Mouse (Mus musculus): ENCODE data around the gene Cpox. TPM values are rescaled to one million over a fixed set of nuclear protein-coding genes. Genes with fewer than 3 reads are reported as not detected.
"Not testable (repeated sequence)": the region's sequence is repeated elsewhere in the genome, so short reads cannot be mapped to it uniquely, and the experiment has no call there.

The Cpox gene
- polyA plus RNA-seq, 1 experiment from 2014 or later, result 19.7 TPM

GRCm38 (mm10) chr16:58663816-58664215, 6.3 kb upstream of the Cpox start:
- H3K27ac ChIP-seq (ENCODE audit: low read length), result no peak overlapping the region
- no peaks in the 10 kb centered on the region for H3K27me3 ChIP-seq (ENCODE audit: control insufficient read depth, insufficient read depth, low read depth, low read length)
- WGBS, result 77% methylated on average over 2 of the region's 2 CpGs
- no peaks in the 10 kb centered on the region for H3K36me3 ChIP-seq (ENCODE audit: control insufficient read depth, insufficient read depth, low read length)
- H3K9me3 ChIP-seq (ENCODE audit: control insufficient read depth, low read length), result no peaks in the 10 kb centered on the region
- no peak for ATAC-seq (ENCODE audit: low read depth)
- H3K4me1 ChIP-seq (replicated peaks; ENCODE audit: control insufficient read depth, insufficient read depth, low read length), result no peaks in the 10 kb centered on the region
- no peak overlapping the region for H3K4me3 ChIP-seq (ENCODE audit: low read length)
- H3K9ac ChIP-seq (ENCODE audit: low read length), result no peak overlapping the region
- no peak overlapping the region for H3K4me2 ChIP-seq (ENCODE audit: low read depth, low read length)

GRCm38 (mm10) chr16:58665137-58665536, 5.0 kb upstream of the Cpox start:
- not testable (repeated sequence) for ATAC-seq (ENCODE audit: low read depth); H3K27me3 ChIP-seq (ENCODE audit: control insufficient read depth, insufficient read depth, low read depth, low read length); H3K9ac ChIP-seq (ENCODE audit: low read length); H3K4me1 ChIP-seq (replicated peaks; ENCODE audit: control insufficient read depth, insufficient read depth, low read length); H3K4me2 ChIP-seq (ENCODE audit: low read depth, low read length); H3K4me3 ChIP-seq (ENCODE audit: low read length); H3K36me3 ChIP-seq (ENCODE audit: control insufficient read depth, insufficient read depth, low read length); H3K9me3 ChIP-seq (ENCODE audit: control insufficient read depth, low read length); H3K27ac ChIP-seq (ENCODE audit: low read length)

DNA sequence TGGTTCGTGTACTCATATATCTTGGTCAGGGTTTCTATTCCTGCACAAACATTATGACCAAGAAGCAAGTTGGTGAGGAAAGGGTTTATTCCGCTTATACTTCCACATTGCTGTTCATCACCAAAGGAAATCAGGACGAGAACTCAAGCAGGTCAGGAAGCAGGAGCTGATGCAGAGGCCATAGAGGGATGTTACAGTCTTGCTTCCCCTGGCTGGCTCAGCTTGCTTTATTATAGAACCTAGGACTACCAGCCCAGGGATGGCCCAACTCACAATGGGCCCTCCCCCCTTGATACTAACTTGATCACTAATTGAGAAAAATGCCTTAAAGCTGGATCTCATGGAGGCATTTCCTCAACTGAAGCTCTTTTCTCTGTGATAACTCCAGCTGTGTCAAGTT, 3.4 kb upstream of the Cpox start:
- WGBS, result 74% methylated on average over 3 of the region's 3 CpGs
- H3K4me2 ChIP-seq (ENCODE audit: low read depth, low read length); H3K4me3 ChIP-seq (ENCODE audit: low read length); H3K27ac ChIP-seq (ENCODE audit: low read length); H3K4me1 ChIP-seq (replicated peaks; ENCODE audit: control insufficient read depth, insufficient read depth, low read length); H3K9ac ChIP-seq (ENCODE audit: low read length); ATAC-seq (ENCODE audit: low read depth); H3K9me3 ChIP-seq (ENCODE audit: control insufficient read depth, low read length); H3K27me3 ChIP-seq (ENCODE audit: control insufficient read depth, insufficient read depth, low read depth, low read length); H3K36me3 ChIP-seq (ENCODE audit: control insufficient read depth, insufficient read depth, low read length): not testable (repeated sequence)

DNA sequence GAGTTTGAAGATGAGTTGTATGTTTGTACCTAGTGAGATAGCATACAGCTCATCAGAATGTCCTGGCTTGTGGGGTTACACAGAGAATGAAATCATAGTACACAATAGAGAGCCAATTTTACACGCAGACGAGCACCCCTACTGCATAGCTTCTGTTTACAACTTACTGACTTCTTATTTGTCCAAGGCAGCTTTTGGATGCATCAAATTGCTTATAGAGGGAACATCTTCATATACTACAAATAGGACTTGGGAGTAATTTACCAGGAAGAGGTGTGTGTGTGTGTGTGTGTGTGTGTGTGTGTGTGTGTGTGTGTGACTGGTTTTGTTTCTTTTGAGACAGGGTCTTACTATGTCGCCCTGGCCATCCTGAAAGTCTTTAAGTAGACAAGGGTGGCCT, 1.5 kb upstream of the Cpox start:
- H3K36me3 ChIP-seq (ENCODE audit: control insufficient read depth, insufficient read depth, low read length), result no peaks in the 10 kb centered on the region; the same call in 1 of the 2 replicates
- H3K27ac ChIP-seq (ENCODE audit: low read length), result no peak overlapping the region
- peaks cover 10% of the 10 kb centered on the region for H3K4me1 ChIP-seq (replicated peaks; ENCODE audit: control insufficient read depth, insufficient read depth, low read length)
- no peak overlapping the region for H3K4me3 ChIP-seq (ENCODE audit: low read length)
- WGBS, result 71% methylated on average over 3 of the region's 3 CpGs
- no peak overlapping the region for H3K4me2 ChIP-seq (ENCODE audit: low read depth, low read length)
- H3K9me3 ChIP-seq (ENCODE audit: control insufficient read depth, low read length), result no peaks in the 10 kb centered on the region
- no peaks in the 10 kb centered on the region for H3K27me3 ChIP-seq (ENCODE audit: control insufficient read depth, insufficient read depth, low read depth, low read length)
- no peak overlapping the region for H3K9ac ChIP-seq (ENCODE audit: low read length)
- ATAC-seq (ENCODE audit: low read depth), result no peak

GRCm38 (mm10) chr16:58669264-58669663, 828 bp upstream of the Cpox start:
- no peaks in the 10 kb centered on the region for H3K9me3 ChIP-seq (ENCODE audit: control insufficient read depth, low read length)
- no peaks in the 10 kb centered on the region for H3K27me3 ChIP-seq (ENCODE audit: control insufficient read depth, insufficient read depth, low read depth, low read length)
- peak overlapping the region; percentile 92; the same call in 1 of the 2 replicates for H3K27ac ChIP-seq (ENCODE audit: low read length)
- peaks cover 4% of the 10 kb centered on the region; the same call in 1 of the 2 replicates for H3K36me3 ChIP-seq (ENCODE audit: control insufficient read depth, insufficient read depth, low read length)
- ATAC-seq (ENCODE audit: low read depth), result no peak
- no peak overlapping the region for H3K9ac ChIP-seq (ENCODE audit: low read length)
- peak overlapping the region; percentile 89 for H3K4me2 ChIP-seq (ENCODE audit: low read depth, low read length)
- 28% methylated on average over 5 of the region's 5 CpGs for WGBS
- H3K4me1 ChIP-seq (replicated peaks; ENCODE audit: control insufficient read depth, insufficient read depth, low read length), result peaks cover 10% of the 10 kb centered on the region
- H3K4me3 ChIP-seq (ENCODE audit: low read length), result no peak overlapping the region; the same call in 1 of the 2 replicates

DNA sequence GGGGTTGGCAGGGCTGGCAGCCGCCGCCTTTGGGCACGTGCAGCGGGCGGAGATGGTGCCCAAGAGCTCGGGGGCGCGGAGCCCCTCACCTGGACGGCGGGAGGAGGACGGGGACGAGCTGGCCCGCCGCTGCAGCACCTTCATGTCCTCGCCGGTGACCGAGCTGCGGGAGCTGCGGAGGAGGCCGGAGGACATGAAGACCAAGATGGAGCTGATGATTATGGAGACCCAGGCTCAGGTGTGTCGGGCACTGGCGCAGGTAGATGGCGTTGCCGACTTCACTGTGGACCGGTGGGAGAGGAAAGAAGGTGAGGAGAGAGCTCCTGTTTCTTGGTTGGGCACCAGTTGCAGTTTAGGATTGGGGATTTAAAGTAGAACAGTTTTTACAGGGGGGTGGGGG, 551 bp downstream of the Cpox start:
- Histone ChIP-seq H3K4me3 (ENCODE audit: low read length) (peak overlapping the region; percentile 98), H3K9ac (ENCODE audit: low read length) (peak overlapping the region; percentile 89), H3K27me3 (ENCODE audit: control insufficient read depth, insufficient read depth, low read depth, low read length) (no peaks in the 10 kb centered on the region), H3K27ac (ENCODE audit: low read length) (peak overlapping the region; percentile 92), H3K9me3 (ENCODE audit: control insufficient read depth, low read length) (no peaks in the 10 kb centered on the region), H3K4me2 (ENCODE audit: low read depth, low read length) (peak overlapping the region; percentile 89), H3K4me1 (replicated peaks; ENCODE audit: control insufficient read depth, insufficient read depth, low read length) (peaks cover 10% of the 10 kb centered on the region), H3K36me3 (ENCODE audit: control insufficient read depth, insufficient read depth, low read length) (peaks cover 7% of the 10 kb centered on the region)
- under 1% methylated on average over 25 of the region's 25 CpGs for WGBS
- ATAC-seq (ENCODE audit: low read depth), result peak; percentile 44

DNA sequence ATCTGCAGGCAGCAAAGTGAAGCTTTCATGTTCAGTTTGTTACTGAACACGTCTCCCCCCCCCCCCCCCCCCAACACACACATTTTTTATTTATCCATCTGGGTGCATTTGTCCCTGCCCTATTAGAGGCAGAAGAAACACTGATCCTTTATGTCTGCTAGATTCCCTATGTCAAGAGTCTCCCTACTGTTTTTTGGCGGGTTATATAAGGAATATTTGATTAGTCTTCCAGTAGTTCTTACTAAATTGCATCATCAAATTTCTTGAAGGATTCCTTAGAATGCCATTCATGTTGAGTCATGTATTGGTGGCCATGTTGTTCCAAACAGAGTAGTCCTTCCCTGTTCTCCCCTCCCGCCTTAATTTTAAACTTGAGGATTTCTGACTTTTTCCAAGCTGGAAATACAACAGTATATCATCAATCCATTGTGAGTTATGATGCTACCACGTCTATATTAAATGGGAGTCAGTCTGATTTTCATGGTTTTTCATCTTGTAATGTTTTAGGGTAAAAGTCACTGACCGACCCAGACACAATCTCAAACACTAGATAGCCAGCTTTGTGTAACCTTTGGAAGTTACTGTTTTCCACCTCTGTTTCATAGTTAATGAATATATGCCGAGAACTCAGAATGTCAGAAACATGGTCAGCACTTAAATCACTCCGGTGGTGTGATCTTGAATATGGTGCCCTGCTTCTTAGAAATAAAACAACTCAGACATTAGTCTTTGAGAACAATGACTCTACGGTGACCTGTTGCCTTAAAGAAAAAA, 1.3 kb downstream of the Cpox start:
- ATAC-seq (ENCODE audit: low read depth), result no peak
- Histone ChIP-seq H3K36me3 (ENCODE audit: control insufficient read depth, insufficient read depth, low read length) (peaks cover 11% of the 10 kb centered on the region), H3K4me2 (ENCODE audit: low read depth, low read length) (peak overlapping the region; percentile 89), H3K27ac (ENCODE audit: low read length) (no peak overlapping the region), H3K9ac (ENCODE audit: low read length) (peak overlapping the region; percentile 89), H3K4me3 (ENCODE audit: low read length) (peak overlapping the region; percentile 98), H3K27me3 (ENCODE audit: control insufficient read depth, insufficient read depth, low read depth, low read length) (no peaks in the 10 kb centered on the region), H3K4me1 (replicated peaks; ENCODE audit: control insufficient read depth, insufficient read depth, low read length) (peaks cover 10% of the 10 kb centered on the region), H3K9me3 (ENCODE audit: control insufficient read depth, low read length) (no peaks in the 10 kb centered on the region)
- 61% methylated on average over 8 of the region's 8 CpGs for WGBS

GRCm38 (mm10) chr16:58672396-58672795, 2.3 kb downstream of the Cpox start:
- H3K9ac ChIP-seq (ENCODE audit: low read length), result no peak overlapping the region
- ATAC-seq (ENCODE audit: low read depth), result no peak
- H3K36me3 ChIP-seq (ENCODE audit: control insufficient read depth, insufficient read depth, low read length), result peaks cover 11% of the 10 kb centered on the region
- no peak overlapping the region for H3K4me3 ChIP-seq (ENCODE audit: low read length)
- 89% methylated on average over 13 of the region's 13 CpGs for WGBS
- no peak overlapping the region for H3K27ac ChIP-seq (ENCODE audit: low read length)
- H3K4me2 ChIP-seq (ENCODE audit: low read depth, low read length), result no peak overlapping the region
- H3K27me3 ChIP-seq (ENCODE audit: control insufficient read depth, insufficient read depth, low read depth, low read length), result no peaks in the 10 kb centered on the region
- H3K4me1 ChIP-seq (replicated peaks; ENCODE audit: control insufficient read depth, insufficient read depth, low read length), result peaks cover 10% of the 10 kb centered on the region
- no peaks in the 10 kb centered on the region for H3K9me3 ChIP-seq (ENCODE audit: control insufficient read depth, low read length)

DNA sequence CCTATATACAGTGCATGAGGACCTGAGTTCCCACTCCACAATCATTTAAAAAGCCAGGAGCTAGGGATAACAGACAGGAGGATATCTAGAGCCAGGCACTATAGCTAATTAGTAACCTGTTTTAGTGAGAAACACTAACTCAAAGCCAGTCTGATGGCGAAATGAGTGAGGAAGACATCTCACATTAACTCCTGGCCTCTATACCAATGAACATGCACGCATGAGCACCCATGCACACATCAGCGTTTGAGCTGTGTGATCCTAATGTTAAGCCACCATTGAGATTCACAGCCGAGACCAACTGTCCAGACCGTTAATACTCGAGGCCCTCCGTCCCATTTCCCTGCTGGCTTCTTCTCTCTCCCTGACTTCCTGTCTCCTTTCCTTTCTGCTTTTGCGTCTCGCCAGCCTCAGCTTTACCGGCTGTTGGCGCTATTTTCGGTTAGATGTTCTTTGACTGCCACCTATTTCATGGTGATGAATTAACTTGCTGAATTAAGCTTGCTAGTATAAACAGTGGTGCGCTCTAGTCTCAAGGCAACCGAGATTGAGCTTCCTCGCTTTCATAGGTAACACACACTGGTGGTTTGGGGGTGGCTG, 3.8 kb downstream of the Cpox start:
- WGBS, result 90% methylated on average over 15 of the region's 15 CpGs
- Histone ChIP-seq H3K4me3 (ENCODE audit: low read length) (no peak overlapping the region), H3K9me3 (ENCODE audit: control insufficient read depth, low read length) (no peaks in the 10 kb centered on the region), H3K9ac (ENCODE audit: low read length) (no peak overlapping the region), H3K27ac (ENCODE audit: low read length) (no peak overlapping the region), H3K36me3 (ENCODE audit: control insufficient read depth, insufficient read depth, low read length) (peaks cover 19% of the 10 kb centered on the region), H3K27me3 (ENCODE audit: control insufficient read depth, insufficient read depth, low read depth, low read length) (no peaks in the 10 kb centered on the region), H3K4me2 (ENCODE audit: low read depth, low read length) (no peak overlapping the region), H3K4me1 (replicated peaks; ENCODE audit: control insufficient read depth, insufficient read depth, low read length) (peaks cover 10% of the 10 kb centered on the region)
- ATAC-seq (ENCODE audit: low read depth), result no peak

Data from lung, embryonic 16.5 days (tissue).